Mouse (Mus musculus): ENCODE results near the gene Psma6. TPM values are rescaled to one million over a fixed set of nuclear protein-coding genes. Genes with fewer than 3 reads are reported as not detected.
A peak's percentile ranks its signal among the peaks of the same experiment; 100 is the strongest.

The Psma6 gene
- polyA plus RNA-seq, 1 experiment from 2014 or later = 177 TPM

- Histone ChIP-seq H3K27me3 (ENCODE audit: insufficient read depth, low read length) (peaks cover 4% of the 10 kb centered on the region; the same call in 1 of the 2 replicates), H3K36me3 (replicated peaks; ENCODE audit: insufficient read depth, low read length) (no peaks in the 10 kb centered on the region), H3K4me3 (ENCODE audit: low read depth, low read length) (no peak overlapping the region), H3K9me3 (ENCODE audit: low read length) (no peaks in the 10 kb centered on the region), H3K27ac (ENCODE audit: low read depth) (no peak overlapping the region), H3K4me1 (ENCODE audit: insufficient read depth) (peaks cover 16% of the 10 kb centered on the region), H3K9ac (replicated peaks) (no peak overlapping the region), H3K4me2 (ENCODE audit: low read depth, low read length) (no peak overlapping the region)
- 73% methylated on average over 4 of the region's 4 CpGs for WGBS (ENCODE audit: insufficient replicate concordance)
- DNase-seq = no peak
- no peak for ATAC-seq
- no peak for TF ChIP-seq EP300 (IDR thresholded peaks at IDR 0.05; ENCODE audit: low read depth)
- no peak for TF ChIP-seq CTCF (IDR thresholded peaks at IDR 0.05; ENCODE audit: low read depth)
These were observed 69.9 kb downstream of the Psma6 start for GRCm38 (mm10) chr12:55453924-55454323.

GRCm38 (mm10) chr12:55455206-55455605 is 71.2 kb downstream of the Psma6 start:
- peaks cover 23% of the 10 kb centered on the region for H3K4me1 ChIP-seq (ENCODE audit: insufficient read depth)
- ATAC-seq = no peak
- H3K9ac ChIP-seq (replicated peaks) = no peak overlapping the region
- no peak for TF ChIP-seq EP300 (IDR thresholded peaks at IDR 0.05; ENCODE audit: low read depth)
- no peak for TF ChIP-seq CTCF (IDR thresholded peaks at IDR 0.05; ENCODE audit: low read depth)
- no peak overlapping the region for H3K27ac ChIP-seq (ENCODE audit: low read depth)
- H3K36me3 ChIP-seq (replicated peaks; ENCODE audit: insufficient read depth, low read length) = no peaks in the 10 kb centered on the region
- no peak overlapping the region for H3K4me3 ChIP-seq (ENCODE audit: low read depth, low read length)
- no peaks in the 10 kb centered on the region for H3K9me3 ChIP-seq (ENCODE audit: low read length)
- peaks cover 4% of the 10 kb centered on the region; the same call in 1 of the 2 replicates for H3K27me3 ChIP-seq (ENCODE audit: insufficient read depth, low read length)
- H3K4me2 ChIP-seq (ENCODE audit: low read depth, low read length) = no peak overlapping the region
- 83% methylated on average over 9 of the region's 10 CpGs for WGBS (ENCODE audit: insufficient replicate concordance)
- DNase-seq = no peak

GRCm38 (mm10) chr12:55456136-55456535 is 72.1 kb downstream of the Psma6 start:
- Histone ChIP-seq H3K4me2 (ENCODE audit: low read depth, low read length) (no peak overlapping the region), H3K4me1 (ENCODE audit: insufficient read depth) (peaks cover 23% of the 10 kb centered on the region), H3K9me3 (ENCODE audit: low read length) (no peaks in the 10 kb centered on the region), H3K36me3 (replicated peaks; ENCODE audit: insufficient read depth, low read length) (no peaks in the 10 kb centered on the region), H3K27me3 (ENCODE audit: insufficient read depth, low read length) (peaks cover 4% of the 10 kb centered on the region; the same call in 1 of the 2 replicates), H3K4me3 (ENCODE audit: low read depth, low read length) (no peak overlapping the region), H3K9ac (replicated peaks) (no peak overlapping the region), H3K27ac (ENCODE audit: low read depth) (no peak overlapping the region)
- 75% methylated on average over 3 of the region's 3 CpGs for WGBS (ENCODE audit: insufficient replicate concordance)
- TF ChIP-seq CTCF (IDR thresholded peaks at IDR 0.05; ENCODE audit: low read depth) (no peak), EP300 (IDR thresholded peaks at IDR 0.05; ENCODE audit: low read depth) (no peak)
- DNase-seq = no peak
- no peak for ATAC-seq

GRCm38 (mm10) chr12:55456893-55457292 is 72.9 kb downstream of the Psma6 start:
- Histone ChIP-seq H3K4me1 (ENCODE audit: insufficient read depth) (peaks cover 23% of the 10 kb centered on the region), H3K36me3 (replicated peaks; ENCODE audit: insufficient read depth, low read length) (no peaks in the 10 kb centered on the region), H3K9me3 (ENCODE audit: low read length) (no peaks in the 10 kb centered on the region), H3K27ac (ENCODE audit: low read depth) (0 out of 2 replicates have a peak overlapping the region, but pooled peaks have one; percentile 26), H3K27me3 (ENCODE audit: insufficient read depth, low read length) (peaks cover 4% of the 10 kb centered on the region; the same call in 1 of the 2 replicates), H3K4me2 (ENCODE audit: low read depth, low read length) (no peak overlapping the region), H3K9ac (replicated peaks) (no peak overlapping the region), H3K4me3 (ENCODE audit: low read depth, low read length) (no peak overlapping the region)
- TF ChIP-seq CTCF (IDR thresholded peaks at IDR 0.05; ENCODE audit: low read depth) = no peak
- 81% methylated on average over 5 of the region's 5 CpGs for WGBS (ENCODE audit: insufficient replicate concordance)
- no peak for DNase-seq
- ATAC-seq = no peak

GRCm38 (mm10) chr12:55459739-55460138 is 75.7 kb downstream of the Psma6 start:
- no peak overlapping the region for H3K4me2 ChIP-seq (ENCODE audit: low read depth, low read length)
- peaks cover 4% of the 10 kb centered on the region; the same call in 1 of the 2 replicates for H3K27me3 ChIP-seq (ENCODE audit: insufficient read depth, low read length)
- peak overlapping the region; percentile 44; the same call in 1 of the 2 replicates for H3K27ac ChIP-seq (ENCODE audit: low read depth)
- peaks cover 23% of the 10 kb centered on the region for H3K4me1 ChIP-seq (ENCODE audit: insufficient read depth)
- H3K9me3 ChIP-seq (ENCODE audit: low read length) = no peaks in the 10 kb centered on the region
- no peak for DNase-seq
- H3K4me3 ChIP-seq (ENCODE audit: low read depth, low read length) = no peak overlapping the region
- 0 out of 2 replicates have a peak, but pooled peaks have one; percentile 21 for ATAC-seq
- no peaks in the 10 kb centered on the region for H3K36me3 ChIP-seq (replicated peaks; ENCODE audit: insufficient read depth, low read length)
- TF ChIP-seq EP300 (IDR thresholded peaks at IDR 0.05; ENCODE audit: low read depth) = no peak
- TF ChIP-seq CTCF (IDR thresholded peaks at IDR 0.05; ENCODE audit: low read depth) = no peak
- WGBS (ENCODE audit: insufficient replicate concordance) = 32% methylated on average over 8 of the region's 8 CpGs
- no peak overlapping the region for H3K9ac ChIP-seq (replicated peaks)

- Histone ChIP-seq H3K4me2 (ENCODE audit: low read depth, low read length) (no peak overlapping the region), H3K4me1 (ENCODE audit: insufficient read depth) (peaks cover 34% of the 10 kb centered on the region), H3K9me3 (ENCODE audit: low read length) (no peaks in the 10 kb centered on the region), H3K27ac (ENCODE audit: low read depth) (no peak overlapping the region), H3K9ac (replicated peaks) (no peak overlapping the region), H3K4me3 (ENCODE audit: low read depth, low read length) (no peak overlapping the region), H3K27me3 (ENCODE audit: insufficient read depth, low read length) (peaks cover 7% of the 10 kb centered on the region; the same call in 1 of the 2 replicates), H3K36me3 (replicated peaks; ENCODE audit: insufficient read depth, low read length) (no peaks in the 10 kb centered on the region)
- TF ChIP-seq CTCF (IDR thresholded peaks at IDR 0.05; ENCODE audit: low read depth) = no peak
- no peak for TF ChIP-seq EP300 (IDR thresholded peaks at IDR 0.05; ENCODE audit: low read depth)
- ATAC-seq (no peak), DNase-seq (no peak)
- WGBS (ENCODE audit: insufficient replicate concordance) = 67% methylated on average over 4 of the region's 4 CpGs
These were observed 76.9 kb downstream of the Psma6 start for GRCm38 (mm10) chr12:55460900-55461299.

All from liver, postnatal 0 days (tissue).